In the genomic region with DNA sequence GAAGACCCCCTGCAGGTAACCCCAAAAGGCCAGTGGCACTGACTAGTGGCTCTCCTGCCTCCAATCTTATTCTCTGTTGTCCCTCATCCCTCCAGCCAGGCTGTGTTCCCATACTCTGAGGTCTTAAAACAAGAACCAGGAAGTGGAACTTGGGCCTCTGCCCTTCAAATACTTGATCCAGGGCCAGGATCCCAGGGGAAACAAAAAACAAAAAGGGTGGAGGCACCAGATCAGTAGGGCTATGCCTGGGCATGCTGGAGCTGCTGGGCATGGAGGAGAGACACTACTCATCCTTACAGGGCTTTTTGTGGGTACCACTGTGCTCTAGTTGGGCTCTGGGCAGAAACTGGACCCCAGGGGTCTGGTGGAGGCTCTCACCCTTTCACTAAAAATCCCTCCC, we compare ENCODE assay signal across 10 mouse cellular contexts. TPM values are rescaled to one million over a fixed set of nuclear protein-coding genes. Genes with fewer than 3 reads are reported as not detected.
DNase-seq lines count a peak whose midpoint lies in the region; ATAC-seq and TF ChIP-seq lines count a peak whose summit lies in the region.
"Had no signal": no experiment of that assay in that cellular context is flagged by ENCODE, and none has a peak within 500 bp of the region (broad histone marks: within the 10 kb centered on the region; RNA-seq: fewer than 3 reads in every experiment).

No protein-coding gene starts in this region.

- no peaks in the 10 kb centered on the region for H3K27me3 ChIP-seq in liver, adult 2 months (ENCODE audit: control insufficient read depth, insufficient read depth, low read length)
- H3K27me3 ChIP-seq in liver, embryonic 12.5 days (replicated peaks) = peaks cover 61% of the 10 kb centered on the region

- no peak overlapping the region for H3K4me3 ChIP-seq in liver, adult 2 months (ENCODE audit: insufficient read depth, low read depth, low read length)
- H3K4me3 ChIP-seq in liver, embryonic 12.5 days = no peak overlapping the region
- H3K4me3 ChIP-seq: limb, embryonic 13.5 days had no signal

- H3K9me3 ChIP-seq in liver, embryonic 12.5 days (replicated peaks) = no peaks in the 10 kb centered on the region
- H3K9me3 ChIP-seq: limb, embryonic 13.5 days had no signal

- TF ChIP-seq CTCF in liver, adult 2 months (IDR thresholded peaks at IDR 0.05; ENCODE audit: low read depth, low read length) = no peak

- peaks cover 60% of the 10 kb centered on the region for H3K4me1 ChIP-seq in liver, adult 2 months (ENCODE audit: control insufficient read depth, insufficient read depth, low read length)
- peaks cover 20% of the 10 kb centered on the region for H3K4me1 ChIP-seq in liver, embryonic 12.5 days

- peaks cover 9% of the 10 kb centered on the region; the same call in 1 of the 2 replicates for H3K36me3 ChIP-seq in liver, adult 2 months (ENCODE audit: control insufficient read depth, insufficient read depth, low read length)
- no peaks in the 10 kb centered on the region for H3K36me3 ChIP-seq in liver, embryonic 12.5 days
- H3K36me3 ChIP-seq: limb, embryonic 13.5 days had no signal

- 0 out of 2 replicates have a peak, but pooled peaks have one; percentile 24 for TF ChIP-seq POLR2A in liver, adult 2 months (IDR thresholded peaks at IDR 0.05; ENCODE audit: extremely low read depth, insufficient read depth, low read length)

- H3K9ac ChIP-seq in liver, adult 2 months (ENCODE audit: low read depth, low read length) = peak overlapping the region; percentile 63
- H3K9ac ChIP-seq in liver, embryonic 12.5 days = no peak overlapping the region
- H3K9ac ChIP-seq: limb, embryonic 13.5 days had no signal

- no peak overlapping the region for H3K4me2 ChIP-seq in liver, embryonic 12.5 days

- H3K79me2 ChIP-seq in liver, adult 2 months (ENCODE audit: control insufficient read depth, insufficient read depth, low read length) = no peaks in the 10 kb centered on the region

- peak overlapping the region; percentile 94 for H3K27ac ChIP-seq in liver, adult 2 months (replicated peaks; ENCODE audit: insufficient read depth, low read depth, low read length)
- no peak overlapping the region for H3K27ac ChIP-seq in liver, embryonic 12.5 days
- H3K27ac ChIP-seq: limb, embryonic 13.5 days had no signal

- DNase-seq in liver, adult 2 months (ENCODE audit: extremely low read depth, low read depth, low spot score) = peak; percentile 89
- DNase-seq in adrenal gland, postnatal 25 days = peak; percentile 50
- peak; percentile 77 for DNase-seq in gastrocnemius, postnatal 25 days
- peak; percentile 54 to 69 for DNase-seq in kidney, postnatal 4 days
- peak; percentile 74 for DNase-seq in ovary, postnatal 14 days (ENCODE audit: low spot score)
- no peak for DNase-seq in natural killer cell, adult 2 months (ENCODE audit: low spot score in 2 of 2)

- no peak for ATAC-seq in liver, embryonic 12.5 days
- no peak for ATAC-seq in frontal cortex, adult (ENCODE audit: low TSS enrichment)

RNA-seq across cellular contexts. Expression of a gene that starts 5.1 kb away (rescaled TPM):
- 220 and 428 TPM in 2 replicates for total RNA-seq in liver, adult 2 months (2014; rRNA removed)
- 287 and 304 TPM in 2 replicates for polyA plus RNA-seq in liver, adult 2 months (2012; rRNA removed)
- polyA plus RNA-seq in liver, embryonic 12.5 days (2016; fragmentation: Nextera tagmentation; extraction: Ambion mirVana) = 2.1 and 2.2 TPM in 2 replicates
- total RNA-seq in adrenal gland, postnatal 25 days (2021) = 95.7 and 112 TPM in 2 replicates
- 10 to 100 TPM; 12.0 to 15.4 TPM for total RNA-seq in gastrocnemius, postnatal 25 days (2021)

RNA-seq across cellular contexts. Expression of a gene that starts 35.5 kb away (rescaled TPM):
- 11.2 and 23.4 TPM in 2 replicates for total RNA-seq in liver, adult 2 months (2014; rRNA removed)
- 3.8 and 4.2 TPM in 2 replicates for polyA plus RNA-seq in liver, adult 2 months (2012; rRNA removed)
- polyA plus RNA-seq in liver, embryonic 12.5 days (2016; fragmentation: Nextera tagmentation; extraction: Ambion mirVana) = 0.08 TPM in 1 of 2 replicates, not detected in the other
- not detected in 2 replicates for total RNA-seq in adrenal gland, postnatal 25 days (2021)
- total RNA-seq in gastrocnemius, postnatal 25 days (2021) = not detected
- polyA plus RNA-seq: limb, embryonic 13.5 days; stomach, embryonic 14.5 days had no signal

Comparison
In these comparisons a context has a peak if more than half of its experiments do, and no peak if none do; other contexts are left out.
1. DNase-seq: peak in liver, adult 2 months (single experiment), adrenal gland, postnatal 25 days (single experiment), gastrocnemius, postnatal 25 days (single experiment), kidney, postnatal 4 days (2 of 2) and ovary, postnatal 14 days (single experiment); none in natural killer cell, adult 2 months (0 of 2).
2. RNA of a gene that starts 35.5 kb away (total RNA-seq): 11.2 to 23.4 TPM in liver, adult 2 months; not detected in adrenal gland, postnatal 25 days and not detected in gastrocnemius, postnatal 25 days; every median in the first group is over 10 times any median in the second.